Mouse (Mus musculus) MEL (cell line): ENCODE measurements at regions not wholly inside any gene's neighbourhood (a gene's known extent, or its start where the extent isn't known, plus 50 kb on each side); places are given as distances from the start of the nearest gene placed in this dataset.

Experiments used
- BHLHE40 ChIP-seq: IDR thresholded peaks from 2 replicates; pipeline ENCODE4 v1.6.1; 2012; ENCODE audit warnings: low read depth, mild to moderate bottlenecking, inconsistent platforms, low read length, improper control_type of control experiment, borderline replicate concordance
- CHD1 ChIP-seq: IDR thresholded peaks from 2 replicates; pipeline ENCODE4 v1.6.1; 2012; ENCODE audit warnings: low read depth, mild to moderate bottlenecking, inconsistent platforms, low read length, improper control_type of control experiment
- CTCF ChIP-seq, 3 experiments: IDR thresholded peaks in 2 of 3; conservative IDR thresholded peaks in 1 of 3; 2 replicates each; pipeline ENCODE4 v1.5.1; 2011 to 2012; ENCODE audit warnings: low read length in 3 of 3, low read depth in 2 of 3, mild to moderate bottlenecking in 2 of 3, improper control_type of control experiment in 1 of 3, inconsistent platforms in 1 of 3, mixed read lengths in 1 of 3, moderate library complexity in 1 of 3; ENCODE audit not compliant: control insufficient read depth in 1 of 3, insufficient read depth in 1 of 3, poor library complexity in 1 of 3, severe bottlenecking in 1 of 3
- ELF1 ChIP-seq: IDR thresholded peaks from 2 replicates; pipeline ENCODE4 v1.6.1; 2014; ENCODE audit warnings: low read depth, mild to moderate bottlenecking, inconsistent platforms, low read length, improper control_type of control experiment, moderate library complexity
- EP300 ChIP-seq, 2 experiments: IDR thresholded peaks; 2 replicates each; pipeline ENCODE4 v1.6.1; 2011; ENCODE audit warnings: improper control_type of control experiment in 2 of 2, low read length in 2 of 2, low read depth in 1 of 2, mild to moderate bottlenecking in 1 of 2
- MAZ ChIP-seq: IDR thresholded peaks from 2 replicates; pipeline ENCODE4 v1.6.1; 2012; ENCODE audit warnings: low read depth, mild to moderate bottlenecking, inconsistent platforms, low read length, improper control_type of control experiment
- POLR2A ChIP-seq, 2 experiments: IDR thresholded peaks; 2 replicates each; pipeline ENCODE4 v1.6.1; 2011 to 2012; ENCODE audit warnings: low read length in 2 of 2, mild to moderate bottlenecking in 2 of 2, control low read depth in 1 of 2, improper control_type of control experiment in 1 of 2, low read depth in 1 of 2, moderate library complexity in 1 of 2; ENCODE audit not compliant: control insufficient read depth in 1 of 2, insufficient read depth in 1 of 2, poor library complexity in 1 of 2
- POLR2AphosphoS2 ChIP-seq: IDR thresholded peaks from 2 replicates; pipeline ENCODE4 v1.6.1; 2011; ENCODE audit warnings: low read length, improper control_type of control experiment
- SMC3 ChIP-seq: IDR thresholded peaks from 2 replicates; pipeline ENCODE4 v1.6.1; 2011; ENCODE audit warnings: low read depth, low read length, improper control_type of control experiment
- UBTF ChIP-seq: IDR thresholded peaks from 2 replicates; pipeline ENCODE4 v1.6.1; 2012; ENCODE audit warnings: low read depth, mild to moderate bottlenecking, inconsistent platforms, low read length, improper control_type of control experiment, moderate library complexity, borderline replicate concordance; ENCODE audit not compliant: insufficient read depth
- ZNF384 ChIP-seq: IDR thresholded peaks from 2 replicates; pipeline ENCODE4 v1.6.1; 2012; ENCODE audit warnings: low read depth, mild to moderate bottlenecking, inconsistent platforms, low read length, improper control_type of control experiment

GRCm38 (mm10) chr16:24142915-24143541, 154.4 kb upstream of the Bcl6 start:
- TF ChIP-seq CTCF (IDR thresholded peaks at IDR 0.05 in 2 of 3, conservative IDR thresholded peaks at IDR 0.05 in 1 of 3; ENCODE audit: control insufficient read depth in 1 of 3, insufficient read depth in 1 of 3, low read depth in 2 of 3, low read length in 3 of 3, poor library complexity in 1 of 3, severe bottlenecking in 1 of 3) = no peak
- TF ChIP-seq POLR2A (IDR thresholded peaks at IDR 0.05; ENCODE audit: control insufficient read depth in 1 of 2, insufficient read depth in 1 of 2, low read depth in 1 of 2, low read length in 2 of 2, poor library complexity in 1 of 2) = no peak
- no peak for TF ChIP-seq MAZ
- TF ChIP-seq ELF1 = no peak
- TF ChIP-seq EP300 (IDR thresholded peaks at IDR 0.05; ENCODE audit: low read depth in 1 of 2, low read length in 2 of 2) = no peak
- TF ChIP-seq SMC3 = no peak
- TF ChIP-seq UBTF = no peak
- no peak for TF ChIP-seq ZNF384
- TF ChIP-seq BHLHE40 = no peak
- TF ChIP-seq CHD1 = no peak
- no peak for TF ChIP-seq POLR2AphosphoS2
